Comparison of ENCODE assay signal across 35 mouse cellular contexts in the genomic region with DNA sequence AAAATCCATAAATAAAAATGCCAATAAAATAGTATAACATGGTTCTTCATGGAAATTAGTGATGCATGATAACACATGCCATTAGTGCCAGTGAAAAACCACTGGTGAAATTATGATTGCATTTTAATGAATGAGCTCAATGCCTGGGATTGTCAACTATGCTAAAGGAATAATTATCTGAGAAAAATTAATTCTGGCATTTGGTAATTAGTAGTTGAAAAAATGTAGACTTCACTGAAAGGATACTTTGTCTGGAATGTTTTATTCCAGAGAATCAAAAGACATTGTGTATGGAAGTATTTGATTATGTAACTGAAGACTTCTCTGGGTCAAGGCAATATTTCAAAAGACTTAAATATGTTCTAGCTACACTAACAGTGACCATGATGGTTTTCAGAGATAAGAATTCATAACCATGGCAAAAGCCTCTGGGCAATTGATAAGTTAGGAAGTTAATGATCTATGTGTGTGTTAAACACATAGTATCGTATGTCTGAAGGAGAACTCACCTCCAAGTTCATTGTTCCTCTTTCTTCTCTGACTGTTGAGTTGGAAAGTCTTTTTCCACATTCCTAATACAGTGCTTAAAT.
"Had no signal": no experiment of that assay in that cellular context is flagged by ENCODE, and none has a peak within 500 bp of the region (broad histone marks: within the 10 kb centered on the region; RNA-seq: fewer than 3 reads in every experiment).

No protein-coding gene starts in this region.

- H3K4me3 ChIP-seq: heart, embryonic 10.5 days; heart, embryonic 12.5 days; heart, embryonic 13.5 days; heart, embryonic 15.5 days; hindbrain, embryonic 10.5 days; hindbrain, embryonic 12.5 days; hindbrain, embryonic 13.5 days; hindbrain, embryonic 15.5 days; intestine, embryonic 15.5 days; kidney, embryonic 15.5 days; layer of hippocampus, adult 2 months had no signal

- H3K9ac ChIP-seq: heart, embryonic 12.5 days; heart, embryonic 13.5 days; heart, embryonic 15.5 days; hindbrain, embryonic 12.5 days; hindbrain, embryonic 13.5 days; hindbrain, embryonic 14.5 days; hindbrain, embryonic 15.5 days; intestine, embryonic 15.5 days; kidney, embryonic 15.5 days had no signal

- H3K4me2 ChIP-seq: heart, embryonic 11.5 days; heart, embryonic 12.5 days; heart, embryonic 13.5 days; heart, embryonic 15.5 days; hindbrain, embryonic 12.5 days; hindbrain, embryonic 13.5 days; hindbrain, embryonic 14.5 days; hindbrain, embryonic 15.5 days; intestine, embryonic 15.5 days; kidney, embryonic 15.5 days had no signal

- H3K27ac ChIP-seq: heart, embryonic 10.5 days; heart, embryonic 13.5 days; heart, embryonic 15.5 days; hindbrain, embryonic 10.5 days; hindbrain, embryonic 12.5 days; hindbrain, embryonic 13.5 days; hindbrain, embryonic 14.5 days; hindbrain, embryonic 15.5 days; hindbrain, postnatal 0 days; intestine, embryonic 15.5 days; kidney, embryonic 15.5 days; kidney, postnatal 0 days; layer of hippocampus, adult 2 months had no signal

- H3K9me3 ChIP-seq: heart, embryonic 10.5 days; heart, embryonic 12.5 days; heart, embryonic 13.5 days; heart, embryonic 15.5 days; hindbrain, embryonic 10.5 days; hindbrain, embryonic 12.5 days; hindbrain, embryonic 13.5 days; hindbrain, embryonic 15.5 days; intestine, embryonic 15.5 days; kidney, embryonic 15.5 days had no signal

- DNase-seq: heart, postnatal 10 days; heart, postnatal 14 days; heart, postnatal 36 days; heart, postnatal 4 days; kidney, adult 11 months; kidney, adult 18-20 months; kidney, adult 2 months; kidney, adult 8-10 months; kidney, adult 9 months; kidney, postnatal 10 days; kidney, postnatal 14 days; kidney, postnatal 25 days; kidney, postnatal 36 days; kidney, postnatal 4 days; layer of hippocampus, adult 9-11 months; layer of hippocampus, postnatal 36 days had no signal

- ATAC-seq: hindbrain, embryonic 16.5 days; hindbrain, postnatal 0 days; inflammation-experienced regulatory T-cells, adult 6 months; intestine, embryonic 15.5 days; intestine, embryonic 16.5 days; intestine, postnatal 0 days had no signal

- H3K27me3 ChIP-seq: heart, embryonic 12.5 days; heart, embryonic 13.5 days; heart, embryonic 15.5 days; hindbrain, embryonic 12.5 days; hindbrain, embryonic 13.5 days; hindbrain, embryonic 15.5 days; intestine, embryonic 15.5 days; kidney, embryonic 15.5 days had no signal

- H3K36me3 ChIP-seq: heart, embryonic 10.5 days; heart, embryonic 12.5 days; heart, embryonic 13.5 days; heart, embryonic 15.5 days; hindbrain, embryonic 10.5 days; hindbrain, embryonic 12.5 days; hindbrain, embryonic 13.5 days; hindbrain, embryonic 15.5 days; intestine, embryonic 15.5 days; kidney, embryonic 15.5 days had no signal

- H3K4me1 ChIP-seq: heart, embryonic 10.5 days; heart, embryonic 12.5 days; heart, embryonic 13.5 days; heart, embryonic 15.5 days; hindbrain, embryonic 10.5 days; hindbrain, embryonic 12.5 days; hindbrain, embryonic 13.5 days; hindbrain, embryonic 15.5 days; intestine, embryonic 15.5 days; kidney, embryonic 15.5 days had no signal
